Mouse (Mus musculus) heart, postnatal 0 days (tissue): ENCODE data around the gene Runx1. TPM values are rescaled to one million over a fixed set of nuclear protein-coding genes. Genes with fewer than 3 reads are reported as not detected.

Source experiments
- ATAC-seq: fragments of 200-750 bp; cut with Nextera tagmentation; 2 replicates; pipeline ENCODE4 v1.8.0; 2017; ENCODE audit warnings: low read depth, moderate number of reproducible peaks, moderate library complexity; ENCODE audit not compliant: insufficient read depth
- DNase-seq: peaks from one replicate; pipeline ENCODE4 v3.0.0-alpha.2; 2016; ENCODE audit warnings: low spot score
- H3K27ac ChIP-seq: fragments of 300-500 bp; sonication (generic); 2 replicates; pipeline ENCODE4 v1.5.1; 2014; ENCODE audit warnings: low read depth, mild to moderate bottlenecking
- H3K27me3 ChIP-seq: fragments of 300-500 bp; sonication (generic); 2 replicates; pipeline ENCODE4 v1.6.1; 2014; ENCODE audit warnings: low read length, mixed read lengths; ENCODE audit not compliant: control insufficient read depth, insufficient read depth
- H3K36me3 ChIP-seq: fragments of 300-500 bp; sonication (generic); replicated peaks from 2 replicates; pipeline ENCODE4 v1.6.1; 2014; ENCODE audit warnings: low read length, mixed read lengths; ENCODE audit not compliant: control insufficient read depth, insufficient read depth
- H3K4me1 ChIP-seq: fragments of 300-500 bp; sonication (generic); 2 replicates; pipeline ENCODE4 v1.6.1; 2014; ENCODE audit warnings: antibody characterized with exemption; ENCODE audit not compliant: control insufficient read depth, insufficient read depth
- H3K4me2 ChIP-seq: fragments of 300-500 bp; sonication (generic); 2 replicates; pipeline ENCODE4 v1.6.1; 2014; ENCODE audit warnings: low read depth, mild to moderate bottlenecking, low read length, moderate library complexity
- H3K4me3 ChIP-seq: fragments of 300-500 bp; sonication (generic); 2 replicates; pipeline ENCODE4 v1.5.1; 2014; ENCODE audit warnings: low read depth, low read length
- H3K9ac ChIP-seq: fragments of 300-500 bp; sonication (generic); replicated peaks from 2 replicates; pipeline ENCODE4 v1.6.1; 2014; ENCODE audit warnings: low read depth, low read length, mixed read lengths
- H3K9me3 ChIP-seq: fragments of 300-500 bp; sonication (generic); replicated peaks from 2 replicates; pipeline ENCODE4 v1.6.1; 2016; ENCODE audit warnings: low read length; ENCODE audit not compliant: control insufficient read depth
- CTCF ChIP-seq: IDR thresholded peaks from 2 replicates; pipeline ENCODE4 v1.5.1; 2016; ENCODE audit warnings: antibody characterized with exemption, control low read depth, low read depth
- EP300 ChIP-seq: IDR thresholded peaks from 2 replicates; pipeline ENCODE4 v1.6.1; 2016; ENCODE audit warnings: antibody characterized with exemption, low read depth
- WGBS: fragments of 180-500 bp; shearing (Covaris S2); extraction: QIAGEN DNeasy Blood & Tissue Kit; methylation state at CpG from one replicate; pipeline ENCODE4 v1.1.7; 2014; 5-methylcytosine and 5-hydroxymethylcytosine counted together
- polyA plus RNA-seq: library from polyadenylated mRNA; unstranded; fragments of >200 nt; fragmentation: Nextera tagmentation; extraction: Ambion mirVana; gene quantifications from 2 replicates; pipeline ENCODE4 v1.2.1, GENCODE M21; 2015
- total RNA-seq: library from RNA; depleted of rRNA; stranded (reverse); fragments of >200 nt; gene quantifications from 2 replicates; pipeline ENCODE4 v1.2.3, GENCODE M21; 2014; ENCODE audit warnings: low replicate concordance

Runx1 gene
- total and polyA plus RNA-seq, 2 experiments from 2014 or later = 0.33 to 1.3 TPM

DNA sequence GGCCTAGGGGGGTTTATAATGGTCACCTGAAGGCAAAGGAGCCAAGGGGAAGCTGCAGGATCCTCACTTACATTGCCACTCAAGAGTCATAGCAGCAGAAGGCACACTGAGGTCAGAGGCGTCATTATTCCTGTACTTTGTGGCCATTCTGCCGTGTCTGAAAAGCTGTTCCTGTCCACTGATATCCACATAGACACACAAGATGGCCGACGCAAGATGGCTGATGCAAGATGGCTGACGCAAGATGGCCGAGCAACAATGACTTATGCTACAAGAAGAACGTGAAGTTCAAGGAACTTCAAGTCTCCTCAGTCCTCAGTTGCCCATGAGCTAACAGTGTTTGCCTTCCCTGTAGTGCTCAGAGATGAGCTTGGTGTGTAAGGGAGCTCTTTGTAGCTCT, 196.1 kb downstream of the Runx1 start:
- DNase-seq = no peak
- Histone ChIP-seq H3K9me3 (no peaks in the 10 kb centered on the region), H3K4me2 (no peak overlapping the region), H3K4me3 (no peak overlapping the region), H3K4me1 (0 out of 2 replicates have a peak, but pooled peaks cover 3% of the 10 kb centered on the region), H3K36me3 (no peaks in the 10 kb centered on the region), H3K27me3 (0 out of 2 replicates have a peak, but pooled peaks cover 10% of the 10 kb centered on the region), H3K9ac (no peak overlapping the region), H3K27ac (no peak overlapping the region)
- no peak for ATAC-seq
- TF ChIP-seq CTCF = no peak
- TF ChIP-seq EP300 = no peak
- WGBS = 89% methylated on average over 7 of the region's 7 CpGs

DNA sequence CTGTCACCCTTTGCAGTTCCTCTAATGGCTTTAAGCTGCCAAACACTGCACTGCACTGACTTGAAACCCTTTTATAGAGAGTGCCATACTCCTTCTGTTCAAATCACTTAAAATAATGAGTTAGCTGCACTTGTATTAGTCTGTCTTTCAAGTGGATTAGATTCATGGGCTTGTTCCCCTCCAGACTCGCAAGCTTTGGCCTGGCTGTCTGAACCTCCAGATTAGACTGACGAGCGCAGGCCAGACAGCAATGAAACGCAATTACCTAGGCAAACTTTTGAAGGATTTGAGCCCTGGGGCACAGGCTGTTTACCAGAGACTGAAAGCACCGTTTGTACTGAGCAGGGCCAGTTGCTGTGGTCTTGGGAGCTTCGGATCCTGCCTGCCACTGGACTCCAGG, 198.7 kb downstream of the Runx1 start:
- Histone ChIP-seq H3K27me3 (0 out of 2 replicates have a peak, but pooled peaks cover 10% of the 10 kb centered on the region), H3K4me1 (0 out of 2 replicates have a peak, but pooled peaks cover 3% of the 10 kb centered on the region), H3K36me3 (no peaks in the 10 kb centered on the region), H3K9ac (no peak overlapping the region), H3K9me3 (no peaks in the 10 kb centered on the region), H3K27ac (no peak overlapping the region), H3K4me3 (no peak overlapping the region), H3K4me2 (no peak overlapping the region)
- TF ChIP-seq EP300 (no peak), CTCF (no peak)
- ATAC-seq (no peak), DNase-seq (no peak)
- 42% methylated on average over 6 of the region's 6 CpGs for WGBS

GRCm38 (mm10) chr16:92623953-92624352, 202.0 kb downstream of the Runx1 start:
- no peak overlapping the region for H3K4me3 ChIP-seq
- H3K9me3 ChIP-seq = no peaks in the 10 kb centered on the region
- DNase-seq (no peak), ATAC-seq (no peak)
- H3K4me1 ChIP-seq = no peaks in the 10 kb centered on the region
- 0 out of 2 replicates have a peak, but pooled peaks cover 2% of the 10 kb centered on the region for H3K27me3 ChIP-seq
- H3K36me3 ChIP-seq = no peaks in the 10 kb centered on the region
- WGBS = 72% methylated on average over 11 of the region's 11 CpGs
- no peak overlapping the region for H3K4me2 ChIP-seq
- no peak overlapping the region for H3K27ac ChIP-seq
- no peak overlapping the region for H3K9ac ChIP-seq
- TF ChIP-seq CTCF (no peak), EP300 (no peak)

- 61% methylated on average over 8 of the region's 8 CpGs for WGBS
- Histone ChIP-seq H3K27ac (no peak overlapping the region), H3K4me1 (no peaks in the 10 kb centered on the region), H3K9ac (no peak overlapping the region), H3K4me2 (no peak overlapping the region), H3K36me3 (no peaks in the 10 kb centered on the region), H3K27me3 (no peaks in the 10 kb centered on the region), H3K9me3 (peaks cover 9% of the 10 kb centered on the region; the same call in 1 of the 2 replicates), H3K4me3 (no peak overlapping the region)
- TF ChIP-seq CTCF (no peak), EP300 (no peak)
- DNase-seq = no peak
- no peak for ATAC-seq
These were observed 204.1 kb downstream of the Runx1 start for GRCm38 (mm10) chr16:92621859-92622258.

GRCm38 (mm10) chr16:92620841-92621518, 205.0 kb downstream of the Runx1 start:
- TF ChIP-seq CTCF (no peak), EP300 (no peak)
- no peak for DNase-seq
- WGBS = 55% methylated on average over 10 of the region's 10 CpGs
- no peaks in the 10 kb centered on the region for H3K4me1 ChIP-seq
- H3K27me3 ChIP-seq = no peaks in the 10 kb centered on the region
- no peak overlapping the region for H3K4me2 ChIP-seq
- no peak overlapping the region for H3K4me3 ChIP-seq
- no peaks in the 10 kb centered on the region for H3K36me3 ChIP-seq
- peaks cover 9% of the 10 kb centered on the region; the same call in 1 of the 2 replicates for H3K9me3 ChIP-seq
- H3K27ac ChIP-seq = no peak overlapping the region
- ATAC-seq = no peak
- no peak overlapping the region for H3K9ac ChIP-seq

- Histone ChIP-seq H3K27ac (no peak overlapping the region), H3K36me3 (no peaks in the 10 kb centered on the region), H3K4me3 (no peak overlapping the region), H3K9ac (no peak overlapping the region), H3K9me3 (peaks cover 9% of the 10 kb centered on the region; the same call in 1 of the 2 replicates), H3K4me1 (no peaks in the 10 kb centered on the region), H3K27me3 (no peaks in the 10 kb centered on the region), H3K4me2 (no peak overlapping the region)
- no peak for DNase-seq
- no peak for ATAC-seq
- 73% methylated on average over 2 of the region's 2 CpGs for WGBS
- TF ChIP-seq EP300 (no peak), CTCF (no peak)
These were observed 209.1 kb downstream of the Runx1 start for GRCm38 (mm10) chr16:92616839-92617238.
